Mouse (Mus musculus) heart, adult 2 months (tissue): Measurements from ENCODE around the gene Uhrf1.

ENCODE experiments used
- CTCF ChIP-seq: fragments of 200-600 bp; IDR thresholded peaks from 2 replicates; pipeline ENCODE4 v1.8.1; 2022; ENCODE audit warnings: antibody characterized with exemption, mild to moderate bottlenecking, moderate library complexity
- POLR2A ChIP-seq: fragments of 200-500 bp; IDR thresholded peaks from 2 replicates; pipeline ENCODE4 v1.6.1; 2011; ENCODE audit warnings: mild to moderate bottlenecking, low read depth, low read length, control low read depth; ENCODE audit not compliant: insufficient read depth

DNA sequence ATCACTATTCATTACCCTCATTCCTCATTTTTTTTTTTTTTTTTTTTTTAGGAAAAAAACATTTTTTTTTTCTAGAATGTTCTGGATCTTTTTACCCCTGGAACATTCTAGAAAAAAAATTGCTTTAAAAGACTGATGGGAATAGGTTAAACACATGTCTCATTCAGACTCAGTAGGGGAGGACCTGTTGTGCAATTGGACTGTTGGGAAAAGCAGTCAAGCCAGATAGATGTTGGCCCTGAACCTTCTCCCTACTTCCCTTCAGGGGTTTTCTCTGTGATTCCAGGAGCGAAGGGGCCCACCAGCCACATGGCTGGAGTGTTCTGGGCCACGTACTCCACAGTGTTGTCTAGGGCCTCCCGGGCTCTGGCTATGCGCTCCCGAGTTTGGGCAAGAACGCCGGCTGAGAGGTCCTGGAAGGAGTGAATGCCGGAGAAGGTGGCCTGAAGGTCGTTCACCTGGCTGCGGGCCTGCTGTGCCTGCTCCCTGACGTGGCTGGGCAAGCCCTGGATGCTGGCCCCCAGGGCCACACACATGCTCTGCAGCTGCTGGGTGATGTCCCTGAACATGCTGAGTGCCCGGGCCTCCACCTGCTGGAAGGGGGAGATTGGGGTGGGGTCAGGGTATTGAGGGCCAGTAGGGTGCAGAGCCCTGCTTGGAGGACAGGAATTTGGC, 23.5 kb upstream of the Uhrf1 start:
- 0 out of 2 replicates have a peak, but pooled peaks have one; percentile 9 for TF ChIP-seq POLR2A
- TF ChIP-seq CTCF = no peak
